Comparison of ENCODE assay signal across 8 mouse cellular contexts in genomic region chr5:30233042-30233441, GRCm38 (mm10). TPM values are rescaled to one million over a fixed set of nuclear protein-coding genes. Genes with fewer than 3 reads are reported as not detected.
A peak's percentile ranks its signal among the peaks of the same experiment; 100 is the strongest.
DNase-seq lines count a peak whose midpoint lies in the region; ATAC-seq and TF ChIP-seq lines count a peak whose summit lies in the region.

No protein-coding gene starts in this region.

- TF ChIP-seq RAD21 in MEL (IDR thresholded peaks at IDR 0.05; ENCODE audit: low read depth, low read length) = no peak

- no peak for TF ChIP-seq POLR2A in MEL (IDR thresholded peaks at IDR 0.05; ENCODE audit: control insufficient read depth in 1 of 2, insufficient read depth in 1 of 2, low read depth in 1 of 2, low read length in 2 of 2, poor library complexity in 1 of 2)

- H3K36me3 ChIP-seq in MEL (ENCODE audit: control insufficient read depth in 1 of 2, insufficient read depth in 2 of 2, low read length in 2 of 2) = peaks cover under 1 to 36% of the 10 kb centered on the region in 2 experiments; a peak in 3 of 4 replicates
- H3K36me3 ChIP-seq in embryonic facial prominence, embryonic 10.5 days (replicated peaks) = peaks cover 15% of the 10 kb centered on the region
- no peaks in the 10 kb centered on the region for H3K36me3 ChIP-seq in intestine, embryonic 15.5 days
- H3K36me3 ChIP-seq in liver, postnatal 0 days (replicated peaks; ENCODE audit: insufficient read depth, low read length) = no peaks in the 10 kb centered on the region
- no peaks in the 10 kb centered on the region for H3K36me3 ChIP-seq in stomach, embryonic 14.5 days (ENCODE audit: control insufficient read depth, insufficient read depth, low read length)

- DNase-seq in layer of hippocampus, adult 11-12 months (ENCODE audit: low spot score) = peak; percentile 13
- no peak for DNase-seq in layer of hippocampus, adult 9-10 months (ENCODE audit: low spot score)
- DNase-seq in MEL (ENCODE audit: low read depth, low spot score) = peak; percentile 84
- DNase-seq in embryonic facial prominence, embryonic 10.5 days (ENCODE audit: low spot score) = no peak
- no peak for DNase-seq in liver, postnatal 0 days
- no peak for DNase-seq in ovary, postnatal 14 days (ENCODE audit: low spot score)

- no peak for TF ChIP-seq CTCF in MEL (IDR thresholded peaks at IDR 0.05 in 2 of 3, conservative IDR thresholded peaks at IDR 0.05 in 1 of 3; ENCODE audit: control insufficient read depth in 1 of 3, insufficient read depth in 1 of 3, low read depth in 2 of 3, low read length in 3 of 3, poor library complexity in 1 of 3, severe bottlenecking in 1 of 3)
- TF ChIP-seq CTCF in liver, postnatal 0 days (IDR thresholded peaks at IDR 0.05; ENCODE audit: low read depth) = no peak

- peaks cover 56% of the 10 kb centered on the region for H3K79me2 ChIP-seq in MEL (ENCODE audit: control insufficient read depth, insufficient read depth, low read length, poor library complexity)

- no peaks in the 10 kb centered on the region for H3K9me3 ChIP-seq in MEL (replicated peaks; ENCODE audit: insufficient read depth, low read length)
- peaks cover 6% of the 10 kb centered on the region; the same call in 1 of the 2 replicates for H3K9me3 ChIP-seq in embryonic facial prominence, embryonic 10.5 days
- H3K9me3 ChIP-seq in intestine, embryonic 15.5 days = no peaks in the 10 kb centered on the region
- H3K9me3 ChIP-seq in liver, postnatal 0 days (ENCODE audit: low read length) = no peaks in the 10 kb centered on the region
- no peaks in the 10 kb centered on the region for H3K9me3 ChIP-seq in stomach, embryonic 14.5 days (ENCODE audit: control insufficient read depth, low read depth, low read length)

- peak overlapping the region; percentile 82 for H3K9ac ChIP-seq in MEL (ENCODE audit: control insufficient read depth, low read depth, low read length, poor library complexity, severe bottlenecking)
- peak overlapping the region; percentile 82 for H3K9ac ChIP-seq in intestine, embryonic 15.5 days
- peak overlapping the region; percentile 81 for H3K9ac ChIP-seq in liver, postnatal 0 days (replicated peaks)
- peak overlapping the region; percentile 76 for H3K9ac ChIP-seq in stomach, embryonic 14.5 days (replicated peaks; ENCODE audit: low read depth, low read length)

- no peaks in the 10 kb centered on the region for H3K27me3 ChIP-seq in MEL (ENCODE audit: control insufficient read depth in 1 of 2, insufficient read depth in 2 of 2, low read length in 2 of 2)
- no peaks in the 10 kb centered on the region for H3K27me3 ChIP-seq in embryonic facial prominence, embryonic 10.5 days (replicated peaks; ENCODE audit: low read depth, poor library complexity, severe bottlenecking)
- H3K27me3 ChIP-seq in intestine, embryonic 15.5 days (replicated peaks) = no peaks in the 10 kb centered on the region
- H3K27me3 ChIP-seq in liver, postnatal 0 days (ENCODE audit: insufficient read depth, low read length) = no peaks in the 10 kb centered on the region
- H3K27me3 ChIP-seq in stomach, embryonic 14.5 days (ENCODE audit: control insufficient read depth, insufficient read depth, low read length) = no peaks in the 10 kb centered on the region

- ATAC-seq in intestine, embryonic 15.5 days = no peak
- ATAC-seq in liver, postnatal 0 days = no peak
- ATAC-seq in stomach, embryonic 14.5 days (ENCODE audit: insufficient number of reproducible peaks, insufficient read depth, low FRiP score, low read depth) = no peak

- no peak for TF ChIP-seq EP300 in MEL (IDR thresholded peaks at IDR 0.05; ENCODE audit: low read depth in 1 of 2, low read length in 2 of 2)
- TF ChIP-seq EP300 in liver, postnatal 0 days (IDR thresholded peaks at IDR 0.05; ENCODE audit: low read depth) = no peak

- peaks cover 21 to 22% of the 10 kb centered on the region in 2 experiments for H3K4me1 ChIP-seq in MEL (ENCODE audit: control insufficient read depth in 1 of 2, insufficient read depth in 2 of 2, low read length in 2 of 2)
- peaks cover 30% of the 10 kb centered on the region for H3K4me1 ChIP-seq in embryonic facial prominence, embryonic 10.5 days
- H3K4me1 ChIP-seq in intestine, embryonic 15.5 days (replicated peaks) = peaks cover 10% of the 10 kb centered on the region
- peaks cover 35% of the 10 kb centered on the region for H3K4me1 ChIP-seq in liver, postnatal 0 days (ENCODE audit: insufficient read depth)
- H3K4me1 ChIP-seq in stomach, embryonic 14.5 days (ENCODE audit: control insufficient read depth, insufficient read depth, low read length) = peaks cover 10% of the 10 kb centered on the region; the same call in 1 of the 2 replicates

- WGBS in embryonic facial prominence, embryonic 10.5 days = 6% methylated on average over 15 of the region's 15 CpGs
- 6% methylated on average over 15 of the region's 15 CpGs for WGBS in intestine, embryonic 15.5 days
- 2% methylated on average over 15 of the region's 15 CpGs for WGBS in liver, postnatal 0 days (ENCODE audit: insufficient replicate concordance)
- 4% methylated on average over 15 of the region's 15 CpGs for WGBS in stomach, embryonic 14.5 days

- peak overlapping the region; percentile 81 to 85 for H3K4me3 ChIP-seq in MEL (ENCODE audit: control insufficient read depth in 1 of 2, insufficient read depth in 1 of 2, low read depth in 2 of 2, low read length in 2 of 2)
- peak overlapping the region; percentile 76 for H3K4me3 ChIP-seq in embryonic facial prominence, embryonic 10.5 days
- H3K4me3 ChIP-seq in intestine, embryonic 15.5 days (replicated peaks) = peak overlapping the region; percentile 90
- H3K4me3 ChIP-seq in liver, postnatal 0 days (ENCODE audit: low read depth, low read length) = peak overlapping the region; percentile 82
- H3K4me3 ChIP-seq in stomach, embryonic 14.5 days (ENCODE audit: low read depth, low read length) = peak overlapping the region; percentile 86

- peak overlapping the region; percentile 64 for H3K4me2 ChIP-seq in intestine, embryonic 15.5 days (replicated peaks)
- peak overlapping the region; percentile 91 for H3K4me2 ChIP-seq in liver, postnatal 0 days (ENCODE audit: low read depth, low read length)
- H3K4me2 ChIP-seq in stomach, embryonic 14.5 days (replicated peaks; ENCODE audit: low read depth, low read length) = peak overlapping the region; percentile 84

- peak overlapping the region; percentile 80 for H3K27ac ChIP-seq in MEL (ENCODE audit: control insufficient read depth, low read depth, low read length)
- peak overlapping the region; percentile 88 for H3K27ac ChIP-seq in embryonic facial prominence, embryonic 10.5 days (replicated peaks)
- peak overlapping the region; percentile 90 for H3K27ac ChIP-seq in intestine, embryonic 15.5 days
- H3K27ac ChIP-seq in liver, postnatal 0 days (ENCODE audit: low read depth) = peak overlapping the region; percentile 91
- H3K27ac ChIP-seq in stomach, embryonic 14.5 days (ENCODE audit: low read length) = peak overlapping the region; percentile 69

TF ChIP-seq in MEL, 35 proteins besides CTCF, POLR2A, EP300 and RAD21:
- no peak for TF ChIP-seq ELF1 (IDR thresholded peaks at IDR 0.05; ENCODE audit: low read depth, low read length)
- peak; percentile 3; the same call in 1 of the 2 replicates for TF ChIP-seq NRF1 (IDR thresholded peaks at IDR 0.05; ENCODE audit: insufficient read depth, low read depth, low read length, poor library complexity, severe bottlenecking)
- peak; percentile 42; the same call in 1 of the 2 replicates for TF ChIP-seq SIN3A (IDR thresholded peaks at IDR 0.05; ENCODE audit: low read length)
- TF ChIP-seq CHD1 (IDR thresholded peaks at IDR 0.05; ENCODE audit: low read depth, low read length) = no peak; the same call in 1 of the 2 replicates
TF ChIP-seq in MEL: peak in this region for 2.

RNA-seq across cellular contexts. Expression of gene Selenoi, which starts 0.7 kb away (rescaled TPM):
- total RNA-seq in MEL (2012; rRNA removed) = 76.3 and 88.0 TPM in 2 replicates
- polyA plus RNA-seq in MEL (2012; ENCODE audit: insufficient read depth in 1 of 2, insufficient read length in 2 of 2, low read depth in 1 of 2, low replicate concordance in 2 of 2, missing spikeins in 1 of 2) = 100 to 1,000 TPM in 1 of 2 experiments, 10 to 100 TPM in 1; 43.4 to 101 TPM
- 21.0 and 21.7 TPM in 2 replicates for polyA plus RNA-seq in embryonic facial prominence, embryonic 10.5 days (2016; fragmentation: Nextera tagmentation; extraction: Ambion mirVana)
- 37.3 and 38.1 TPM in 2 replicates for polyA plus RNA-seq in intestine, embryonic 15.5 days (2015; fragmentation: Nextera tagmentation; extraction: Ambion mirVana)
- polyA plus RNA-seq in liver, postnatal 0 days (2015; fragmentation: Nextera tagmentation; extraction: Ambion mirVana) = 9.3 and 9.8 TPM in 2 replicates
- 23.9 and 24.4 TPM in 2 replicates for polyA plus RNA-seq in stomach, embryonic 14.5 days (2014; fragmentation: Nextera tagmentation; extraction: Ambion mirVana)

RNA-seq across cellular contexts. Expression of gene Adgrf3, which starts 27.5 kb away (rescaled TPM):
- total RNA-seq in MEL (2012; rRNA removed) = 1.2 and 1.7 TPM in 2 replicates
- 1 to 10 TPM in 1 of 2 experiments, not detected in 1; 2.7 TPM for polyA plus RNA-seq in MEL (2012; ENCODE audit: insufficient read depth in 1 of 2, insufficient read length in 2 of 2, low read depth in 1 of 2, low replicate concordance in 2 of 2, missing spikeins in 1 of 2)
- polyA plus RNA-seq in embryonic facial prominence, embryonic 10.5 days (2016; fragmentation: Nextera tagmentation; extraction: Ambion mirVana) = not detected in 2 replicates
- 0.19 and 0.38 TPM in 2 replicates for polyA plus RNA-seq in intestine, embryonic 15.5 days (2015; fragmentation: Nextera tagmentation; extraction: Ambion mirVana)
- polyA plus RNA-seq in liver, postnatal 0 days (2015; fragmentation: Nextera tagmentation; extraction: Ambion mirVana) = not detected in 2 replicates
- 0.59 and 0.81 TPM in 2 replicates for polyA plus RNA-seq in stomach, embryonic 14.5 days (2014; fragmentation: Nextera tagmentation; extraction: Ambion mirVana)

RNA-seq across cellular contexts. Expression of gene Drc1, which starts 48.1 kb away (rescaled TPM):
- not detected in 2 replicates for total RNA-seq in MEL (2012; rRNA removed)
- polyA plus RNA-seq in MEL (2012; ENCODE audit: insufficient read depth in 1 of 2, insufficient read length in 2 of 2, low read depth in 1 of 2, low replicate concordance in 2 of 2, missing spikeins in 1 of 2) = not detected
- polyA plus RNA-seq in embryonic facial prominence, embryonic 10.5 days (2016; fragmentation: Nextera tagmentation; extraction: Ambion mirVana) = 0.22 and 0.25 TPM in 2 replicates
- polyA plus RNA-seq in intestine, embryonic 15.5 days (2015; fragmentation: Nextera tagmentation; extraction: Ambion mirVana) = 0.38 and 0.78 TPM in 2 replicates
- polyA plus RNA-seq in liver, postnatal 0 days (2015; fragmentation: Nextera tagmentation; extraction: Ambion mirVana) = 0.31 and 0.44 TPM in 2 replicates
- polyA plus RNA-seq in stomach, embryonic 14.5 days (2014; fragmentation: Nextera tagmentation; extraction: Ambion mirVana) = 0.60 and 0.64 TPM in 2 replicates

Comparison
In these comparisons a context has a peak if more than half of its experiments do, and no peak if none do; other contexts are left out.
1. DNase-seq: peak in layer of hippocampus, adult 11-12 months (single experiment) and MEL (single experiment); none in layer of hippocampus, adult 9-10 months (single experiment), embryonic facial prominence, embryonic 10.5 days (single experiment), liver, postnatal 0 days (single experiment) and ovary, postnatal 14 days (single experiment).
2. Peak in every context shown above with its lines, with median percentiles within 50 percentile points of each other: H3K27ac ChIP-seq, H3K4me3 ChIP-seq, H3K9ac ChIP-seq and H3K4me2 ChIP-seq.